Mouse (Mus musculus): ENCODE data around the gene Calm2.

DNA sequence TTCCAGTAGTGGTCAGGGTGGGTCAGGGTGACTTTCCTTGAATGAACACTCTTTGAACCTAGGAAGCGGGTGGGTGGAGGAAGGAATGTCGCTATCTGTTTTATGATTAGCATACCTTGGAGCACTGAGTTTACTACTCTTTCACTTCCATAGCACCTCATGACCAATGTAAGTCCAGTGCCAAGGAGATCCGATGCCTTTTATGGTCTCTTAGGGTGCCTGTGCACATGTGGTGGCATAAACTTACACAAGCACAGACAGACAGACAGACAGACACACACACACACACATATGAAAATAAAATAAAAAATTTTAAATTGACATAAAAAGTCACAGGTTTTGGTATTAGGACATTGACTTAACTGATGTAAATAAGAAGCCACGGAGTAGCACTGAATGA lies 47.6 kb upstream of the Calm2 start:
- TF ChIP-seq TAL1 (conservative IDR thresholded peaks at IDR 0.05; ENCODE audit: low read depth, low read length) (no peak), GATA1 (IDR thresholded peaks at IDR 0.05; ENCODE audit: borderline replicate concordance, low read length) (no peak), CTCF (IDR thresholded peaks at IDR 0.05; ENCODE audit: low read depth, low read length) (no peak)
